Mouse (Mus musculus) fibroblast of lung, adult 2 months (primary cell): ENCODE results near the gene Slc25a48.

Source experiments
- DNase-seq: peaks from one replicate; pipeline ENCODE4 v3.0.0-alpha.2; 2011; ENCODE audit warnings: low read depth

Slc25a48 gene

GRCm38 (mm10) chr13:56449239-56450030 lies 11.3 kb downstream of the Slc25a48 start:
- DNase-seq, result no peak

- no peak for DNase-seq
Measured at GRCm38 (mm10) chr13:56450035-56450434, 11.9 kb downstream of the Slc25a48 start.

- no peak for DNase-seq
Measured at GRCm38 (mm10) chr13:56458001-56458400, 19.8 kb downstream of the Slc25a48 start.

- no peak for DNase-seq
Measured at GRCm38 (mm10) chr13:56461460-56461859, 23.3 kb downstream of the Slc25a48 start.

GRCm38 (mm10) chr13:56462791-56463190 lies 24.6 kb downstream of the Slc25a48 start:
- DNase-seq, result no peak

GRCm38 (mm10) chr13:56463261-56463660 lies 25.1 kb downstream of the Slc25a48 start:
- DNase-seq, result no peak

- no peak for DNase-seq
Measured at GRCm38 (mm10) chr13:56463750-56464149, 25.6 kb downstream of the Slc25a48 start.

- no peak for DNase-seq
Measured at GRCm38 (mm10) chr13:56467786-56468185, 29.6 kb downstream of the Slc25a48 start.

GRCm38 (mm10) chr13:56468536-56468935 lies 30.4 kb downstream of the Slc25a48 start:
- no peak for DNase-seq

GRCm38 (mm10) chr13:56471211-56471610 lies 33.1 kb downstream of the Slc25a48 start:
- no peak for DNase-seq

- DNase-seq, result peak; percentile 21
Measured at GRCm38 (mm10) chr13:56471951-56472350, 33.8 kb downstream of the Slc25a48 start.

- no peak for DNase-seq
Measured at GRCm38 (mm10) chr13:56472661-56473060, 34.5 kb downstream of the Slc25a48 start.

- DNase-seq, result peak; percentile 26
Measured at GRCm38 (mm10) chr13:56475363-56475762, 37.2 kb downstream of the Slc25a48 start.

- peak; percentile 44 for DNase-seq
Measured at GRCm38 (mm10) chr13:56476790-56477189, 38.6 kb downstream of the Slc25a48 start.

GRCm38 (mm10) chr13:56477271-56477670 lies 39.1 kb downstream of the Slc25a48 start:
- DNase-seq, result peak; percentile 6

GRCm38 (mm10) chr13:56478027-56478426 lies 39.9 kb downstream of the Slc25a48 start:
- no peak for DNase-seq

- DNase-seq, result no peak
Measured at GRCm38 (mm10) chr13:56482146-56482545, 44.0 kb downstream of the Slc25a48 start, which contains the start of gene Il9. TSS of gene Il9 (minus strand) at chr13:56482246.

- no peak for DNase-seq
Measured at GRCm38 (mm10) chr13:56488012-56488411, 49.9 kb downstream of the Slc25a48 start.

GRCm38 (mm10) chr13:56494440-56494839 lies 56.3 kb downstream of the Slc25a48 start:
- peak; percentile 15 for DNase-seq

- DNase-seq, result no peak
Measured at GRCm38 (mm10) chr13:56500132-56500531, 62.0 kb downstream of the Slc25a48 start.

- no peak for DNase-seq
Measured at GRCm38 (mm10) chr13:56500636-56501035, 62.5 kb downstream of the Slc25a48 start.

- DNase-seq, result no peak
Measured at GRCm38 (mm10) chr13:56501866-56502420, 63.8 kb downstream of the Slc25a48 start.

GRCm38 (mm10) chr13:56506871-56507496 lies 68.8 kb downstream of the Slc25a48 start:
- no peak for DNase-seq
